Mouse (Mus musculus): ENCODE results near the gene Fcgr4. TPM values are rescaled to one million over a fixed set of nuclear protein-coding genes. Genes with fewer than 3 reads are reported as not detected.
"Not testable (repeated sequence)": the region's sequence is repeated elsewhere in the genome, so short reads cannot be mapped to it uniquely, and the experiment has no call there.

The Fcgr4 gene
- total RNA-seq, 2 experiments from 2014 or later: not detected

DNA sequence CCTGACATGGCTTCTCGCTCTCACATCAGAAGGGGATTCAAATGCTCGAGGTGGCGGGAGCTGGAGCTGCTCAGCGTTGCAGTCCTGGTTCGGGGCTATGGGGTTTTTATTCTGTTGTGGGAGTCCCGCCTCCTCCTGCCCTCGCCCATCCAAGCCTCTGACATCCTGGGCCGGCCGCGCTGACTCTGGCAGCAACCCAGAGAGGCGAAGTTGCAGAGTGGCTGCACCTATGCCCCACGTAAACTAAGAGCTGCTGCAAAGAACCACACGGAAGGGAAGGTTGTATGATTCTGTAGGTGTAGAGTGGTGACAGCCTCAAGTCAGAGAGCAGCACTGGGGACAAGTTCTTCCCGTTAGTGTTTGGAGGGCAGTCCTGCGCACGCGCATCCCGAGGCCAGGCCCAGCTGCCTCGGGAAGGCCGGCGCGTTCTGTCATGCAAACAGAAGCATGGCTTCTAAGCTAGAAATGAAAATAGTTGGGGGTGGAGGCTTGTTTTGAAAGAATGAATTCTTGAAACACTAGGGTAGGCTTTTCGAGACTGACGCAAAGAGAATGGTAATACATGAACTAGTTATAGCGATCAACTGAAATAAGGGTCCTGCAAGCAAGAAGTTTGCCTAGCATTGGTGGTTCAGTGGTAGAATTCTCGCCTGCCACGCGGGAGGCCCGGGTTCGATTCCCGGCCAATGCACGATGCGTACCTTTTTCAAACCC is 25.8 kb downstream of the Fcgr4 start:
- peak; percentile 85 to 87 for DNase-seq (ENCODE audit: low spot score in 2 of 2)
- intact Hi-C loops (cut with DNase I): no loop called here

DNA sequence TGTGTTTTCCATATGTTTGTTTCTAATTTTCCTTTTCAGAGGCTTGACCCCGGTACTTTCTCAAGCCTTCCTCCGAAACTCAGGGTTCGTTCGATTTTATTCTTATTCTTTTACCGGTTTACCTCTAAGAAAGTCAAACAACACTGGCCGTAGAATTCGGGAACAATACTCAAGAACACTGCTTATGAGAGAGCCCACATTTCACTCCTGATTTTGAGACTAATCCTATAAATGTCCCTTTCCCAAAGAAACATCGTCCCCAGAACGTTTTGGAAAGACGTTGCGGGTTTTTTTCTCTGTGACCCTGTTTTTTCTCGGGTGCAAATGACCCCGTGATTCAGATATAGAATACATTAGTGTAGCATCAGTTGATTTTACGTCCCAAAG is 26.4 kb downstream of the Fcgr4 start:
- intact Hi-C loops (cut with DNase I): no loop called here
- DNase-seq (ENCODE audit: low spot score in 2 of 2): no peak

DNA sequence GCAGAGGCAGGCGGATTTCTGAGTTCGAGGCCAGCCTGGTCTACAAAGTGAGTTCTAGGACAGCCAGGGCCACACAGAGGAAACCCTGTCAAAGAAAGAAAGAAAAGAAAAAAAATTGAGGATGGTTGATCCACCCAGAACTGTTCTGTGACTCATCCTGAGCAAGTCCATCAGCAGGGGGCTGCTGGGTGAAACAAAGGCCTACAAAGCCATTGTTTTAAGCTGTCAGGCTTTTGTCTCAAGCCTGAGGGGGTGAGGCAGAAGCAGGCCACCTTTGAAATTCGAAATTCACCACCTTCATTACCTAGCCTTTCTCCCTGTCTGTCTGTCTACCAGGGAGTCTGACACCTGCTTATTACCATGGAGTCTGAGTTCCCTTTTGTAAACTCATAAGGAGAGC is 27.8 kb downstream of the Fcgr4 start:
- DNase-seq (ENCODE audit: low spot score in 2 of 2): no peak
- intact Hi-C loops (cut with DNase I): no loop called here

DNA sequence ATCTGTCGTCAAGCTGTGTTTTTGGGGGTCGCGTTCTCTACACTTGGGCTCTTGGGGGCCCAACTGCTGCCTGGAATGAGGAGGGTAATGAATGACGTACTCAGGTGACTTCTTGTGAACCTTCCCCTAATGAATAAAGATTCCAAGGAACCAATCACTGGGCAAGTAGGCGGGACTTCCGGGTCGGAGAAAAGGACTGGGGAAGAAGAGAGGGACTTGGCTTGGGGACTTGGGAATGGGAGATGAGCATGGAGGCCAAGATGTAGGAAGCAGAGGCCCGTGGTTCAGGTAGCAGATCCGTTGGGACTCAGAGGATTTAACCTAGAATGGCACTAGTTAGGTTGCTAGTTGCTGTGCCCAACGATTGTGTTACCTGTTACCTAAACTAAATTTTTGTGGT is 30.5 kb downstream of the Fcgr4 start:
- intact Hi-C loops (cut with DNase I): no loop called here
- no peak for DNase-seq (ENCODE audit: low spot score in 2 of 2)

GRCm38 (mm10) chr1:171050774-171051173 is 32.1 kb downstream of the Fcgr4 start:
- DNase-seq (ENCODE audit: low spot score in 2 of 2): no peak
- intact Hi-C loops (cut with DNase I): no loop called here

GRCm38 (mm10) chr1:171053305-171053704 is 34.6 kb downstream of the Fcgr4 start:
- DNase-seq (ENCODE audit: low spot score in 2 of 2): no peak
- intact Hi-C loops (cut with DNase I): no loop called here

DNA sequence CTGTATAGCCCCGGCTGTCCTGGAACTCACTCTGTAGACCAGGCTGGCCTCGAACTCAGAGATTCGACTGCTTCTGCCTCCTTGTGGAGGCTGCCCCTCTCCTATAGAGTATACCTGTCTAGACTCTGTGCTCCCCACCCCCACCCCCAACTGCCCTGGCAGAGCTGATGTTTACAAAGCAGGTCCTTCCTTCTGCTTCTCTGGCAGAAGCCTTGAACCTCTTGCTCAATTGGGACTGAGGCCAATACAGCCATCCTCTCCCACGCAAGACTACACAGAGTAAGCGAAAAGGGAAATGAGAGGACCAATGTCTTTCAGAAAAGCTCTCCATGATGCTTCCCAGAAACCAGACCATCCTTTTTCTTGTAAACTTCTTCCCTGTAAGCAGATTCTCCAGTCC is 38.5 kb downstream of the Fcgr4 start:
- intact Hi-C loops (cut with DNase I): no loop called here

GRCm38 (mm10) chr1:171059203-171059602 is 40.5 kb downstream of the Fcgr4 start:
- no peak for DNase-seq (ENCODE audit: low spot score in 2 of 2)
- intact Hi-C loops (cut with DNase I): no loop called here

More for the DNA sequence above, 38.5 kb downstream of the Fcgr4 start:
- no peak for DNase-seq (ENCODE audit: low spot score in 2 of 2)

DNA sequence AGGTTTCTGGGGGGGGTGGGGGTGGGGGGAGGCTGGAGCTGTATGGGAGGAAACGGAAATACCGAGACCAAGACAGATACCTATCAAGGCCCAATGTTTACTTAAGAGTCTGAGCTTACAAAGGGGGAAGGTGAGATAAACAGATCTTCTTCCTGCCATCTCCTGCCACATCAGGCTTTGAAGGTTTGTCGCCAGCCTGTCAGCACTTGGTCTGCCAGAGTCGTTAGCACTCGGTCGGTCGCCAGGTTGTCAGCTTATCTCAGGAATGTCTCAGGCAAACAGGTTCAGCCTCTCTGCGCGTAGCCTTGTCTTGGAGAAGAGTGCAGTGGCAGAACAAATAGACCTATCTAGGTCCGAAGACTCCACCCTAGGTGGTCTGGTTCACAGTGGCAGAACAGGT is 41.7 kb downstream of the Fcgr4 start:
- intact Hi-C loops (cut with DNase I): no loop called here
- DNase-seq (ENCODE audit: low spot score in 2 of 2): no peak

- intact Hi-C loops (cut with DNase I): no loop called here
- no peak for DNase-seq (ENCODE audit: low spot score in 2 of 2)
These were observed 42.8 kb downstream of the Fcgr4 start for GRCm38 (mm10) chr1:171061566-171061965.

DNA sequence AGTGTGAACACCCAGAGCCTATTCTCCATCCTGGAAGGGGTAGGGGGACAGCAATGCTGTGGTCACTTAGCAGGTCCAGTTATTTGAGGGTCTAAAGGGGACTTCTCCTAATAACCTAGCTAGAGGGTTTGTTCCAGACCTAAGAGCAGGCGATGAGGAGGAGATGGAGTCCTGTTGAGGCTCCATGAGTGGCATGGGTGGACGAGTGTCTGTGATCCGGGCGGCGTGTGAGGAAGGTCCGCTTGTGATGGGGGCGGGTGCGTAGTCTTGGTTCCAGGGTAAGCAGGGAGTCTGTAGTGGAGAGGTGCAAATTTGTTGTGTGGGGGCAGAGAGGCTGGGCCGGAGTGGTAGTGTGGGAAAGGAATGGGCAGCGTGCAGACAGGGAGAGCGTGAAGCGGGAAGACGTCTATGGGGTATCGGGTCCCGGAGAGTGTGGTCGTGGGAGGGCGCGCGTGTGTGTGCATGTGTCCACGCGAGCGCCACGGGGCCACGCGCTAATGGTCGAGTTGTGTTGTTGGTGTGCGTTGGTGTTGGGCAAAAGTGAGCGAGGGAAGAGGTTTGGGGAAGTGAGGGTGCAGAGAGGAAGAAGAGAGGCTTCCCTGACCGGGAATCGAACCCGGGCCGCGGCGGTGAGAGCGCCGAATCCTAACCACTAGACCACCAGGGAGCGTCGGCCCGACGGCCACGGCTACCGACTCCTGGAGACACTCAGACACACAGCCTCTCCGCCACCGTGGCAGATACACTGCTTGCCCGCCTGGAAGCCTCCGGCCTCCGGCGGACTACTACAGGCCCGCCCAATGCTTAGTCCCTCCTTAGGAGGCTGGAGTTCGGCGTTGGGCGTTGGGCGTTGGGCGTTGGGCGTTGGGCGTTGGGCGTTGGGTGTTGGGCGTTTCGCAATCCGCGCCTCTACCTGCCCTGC is 45.1 kb downstream of the Fcgr4 start:
- DNase-seq (ENCODE audit: low spot score in 2 of 2): peak; percentile 65
- intact Hi-C loops (cut with DNase I): not testable (repeated sequence)

GRCm38 (mm10) chr1:171064491-171065242 is 45.9 kb downstream of the Fcgr4 start, which contains the start of gene Fcgr3:
Gene Fcgr3 (minus strand): TSS chr1:171064935.
- intact Hi-C loops (cut with DNase I): not testable (repeated sequence)
- peak; percentile 81 to 89 for DNase-seq (ENCODE audit: low spot score in 2 of 2)

DNA sequence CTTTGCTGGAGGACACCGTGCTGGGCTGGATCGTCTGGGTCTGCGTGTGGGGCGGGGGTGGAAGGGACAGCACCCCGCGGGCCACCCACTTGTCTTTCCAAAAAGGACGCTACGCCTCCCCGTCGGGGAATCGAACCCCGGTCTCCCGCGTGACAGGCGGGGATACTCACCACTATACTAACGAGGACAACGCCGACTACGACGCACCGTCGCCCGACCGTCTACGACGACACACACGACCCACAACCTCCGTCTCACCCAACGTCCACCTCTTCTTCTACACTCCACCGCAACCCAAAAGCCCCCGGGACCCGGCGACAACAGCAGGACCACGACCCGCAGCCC is 46.5 kb downstream of the Fcgr4 start:
- intact Hi-C loops (cut with DNase I): not testable (repeated sequence)
- peak in 1 of 2 experiments; percentile 35 for DNase-seq (ENCODE audit: low spot score in 2 of 2)

GRCm38 (mm10) chr1:171065768-171066167 is 47.0 kb downstream of the Fcgr4 start:
- intact Hi-C loops (cut with DNase I): not testable (repeated sequence)
- DNase-seq (ENCODE audit: low spot score in 2 of 2): peak; percentile 61 to 65

DNA sequence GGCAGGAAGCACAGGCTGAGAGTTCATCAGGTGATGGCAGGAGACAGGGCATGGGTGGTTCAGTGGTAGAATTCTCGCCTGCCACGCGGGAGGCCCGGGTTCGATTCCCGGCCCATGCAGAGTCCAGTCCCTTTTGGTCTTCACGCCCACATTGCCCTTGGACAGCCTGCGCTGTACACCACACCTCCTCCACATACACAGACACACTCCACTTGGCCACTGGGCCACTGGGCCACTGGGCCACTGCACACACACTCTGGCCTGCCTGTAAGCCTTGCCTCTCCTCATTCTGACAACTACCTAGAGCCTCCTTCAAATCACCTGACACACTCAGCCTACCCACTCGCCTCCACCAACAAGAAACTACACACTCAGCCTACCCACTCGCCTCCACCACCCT is 47.9 kb downstream of the Fcgr4 start:
- intact Hi-C loops (cut with DNase I); DNase-seq (ENCODE audit: low spot score in 2 of 2): not testable (repeated sequence)

GRCm38 (mm10) chr1:171067928-171068327 is 49.2 kb downstream of the Fcgr4 start:
- intact Hi-C loops (cut with DNase I); DNase-seq (ENCODE audit: low spot score in 2 of 2): not testable (repeated sequence)

GRCm38 (mm10) chr1:171069508-171069907 is 50.8 kb downstream of the Fcgr4 start:
- intact Hi-C loops (cut with DNase I): not testable (repeated sequence)
- peak in 1 of 2 experiments; percentile 31 for DNase-seq (ENCODE audit: low spot score in 2 of 2)

DNA sequence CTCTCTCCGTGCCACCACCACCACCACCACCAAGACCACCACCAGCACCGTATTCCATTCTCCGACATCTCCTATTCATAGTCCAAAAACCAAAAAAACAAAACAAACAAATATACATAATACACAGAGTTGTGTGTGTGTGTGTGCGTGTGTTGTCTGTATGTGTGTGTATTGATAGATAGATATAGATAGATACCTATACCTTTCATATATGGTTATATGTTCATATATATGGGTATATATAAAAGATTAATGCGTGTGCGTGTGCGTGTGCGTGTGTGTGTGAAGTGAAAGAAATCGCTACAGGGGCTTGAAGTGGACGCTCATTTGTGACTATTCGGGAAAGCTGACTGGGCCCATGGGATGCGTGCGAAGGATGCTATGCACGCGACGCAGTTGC is 52.2 kb downstream of the Fcgr4 start:
- intact Hi-C loops (cut with DNase I); DNase-seq (ENCODE audit: low spot score in 2 of 2): not testable (repeated sequence)

- intact Hi-C loops (cut with DNase I); DNase-seq (ENCODE audit: low spot score in 2 of 2): not testable (repeated sequence)
These were observed 53.0 kb downstream of the Fcgr4 start for GRCm38 (mm10) chr1:171071726-171072125.

DNA sequence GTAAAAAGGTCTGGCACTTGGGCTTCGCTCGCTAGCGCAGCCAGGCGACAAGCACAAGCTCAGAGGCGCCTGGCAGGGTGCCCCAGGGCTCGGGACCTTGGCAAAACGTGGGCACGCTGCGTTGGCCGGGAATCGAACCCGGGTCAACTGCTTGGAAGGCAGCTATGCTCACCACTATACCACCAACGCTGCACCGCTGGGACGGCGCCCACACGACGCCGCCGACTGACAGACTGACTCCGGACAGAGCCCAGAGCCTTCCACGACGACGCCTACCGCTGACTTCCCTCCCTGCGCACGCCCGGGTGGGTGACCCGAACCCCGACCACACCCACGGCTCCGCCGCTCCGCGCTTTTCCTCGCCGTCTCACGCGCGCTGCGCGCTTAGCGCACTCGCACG is 53.5 kb downstream of the Fcgr4 start:
- intact Hi-C loops (cut with DNase I); DNase-seq (ENCODE audit: low spot score in 2 of 2): not testable (repeated sequence)

All from left cerebral cortex, postnatal 36 days (tissue).